Mouse (Mus musculus) urinary bladder, adult 2 months (tissue): ENCODE measurements around the gene Mmp24. TPM values are rescaled to one million over a fixed set of nuclear protein-coding genes. Genes with fewer than 3 reads are reported as not detected.
"Not testable (repeated sequence)": the region's sequence is repeated elsewhere in the genome, so short reads cannot be mapped to it uniquely, and the experiment has no call there.

Source experiments
- DNase-seq: peaks from one replicate; pipeline ENCODE4 v3.0.0; 2022; ENCODE audit warnings: low spot score
- polyA plus RNA-seq: library from polyadenylated mRNA; depleted of rRNA; stranded (reverse); fragments of >200 nt; gene quantifications from 2 replicates; pipeline ENCODE4 v1.2.3, GENCODE M21; 2012; rRNA removed

Gene Mmp24
- polyA plus RNA-seq, result 0.04 and 0.09 TPM in 2 replicates

DNA sequence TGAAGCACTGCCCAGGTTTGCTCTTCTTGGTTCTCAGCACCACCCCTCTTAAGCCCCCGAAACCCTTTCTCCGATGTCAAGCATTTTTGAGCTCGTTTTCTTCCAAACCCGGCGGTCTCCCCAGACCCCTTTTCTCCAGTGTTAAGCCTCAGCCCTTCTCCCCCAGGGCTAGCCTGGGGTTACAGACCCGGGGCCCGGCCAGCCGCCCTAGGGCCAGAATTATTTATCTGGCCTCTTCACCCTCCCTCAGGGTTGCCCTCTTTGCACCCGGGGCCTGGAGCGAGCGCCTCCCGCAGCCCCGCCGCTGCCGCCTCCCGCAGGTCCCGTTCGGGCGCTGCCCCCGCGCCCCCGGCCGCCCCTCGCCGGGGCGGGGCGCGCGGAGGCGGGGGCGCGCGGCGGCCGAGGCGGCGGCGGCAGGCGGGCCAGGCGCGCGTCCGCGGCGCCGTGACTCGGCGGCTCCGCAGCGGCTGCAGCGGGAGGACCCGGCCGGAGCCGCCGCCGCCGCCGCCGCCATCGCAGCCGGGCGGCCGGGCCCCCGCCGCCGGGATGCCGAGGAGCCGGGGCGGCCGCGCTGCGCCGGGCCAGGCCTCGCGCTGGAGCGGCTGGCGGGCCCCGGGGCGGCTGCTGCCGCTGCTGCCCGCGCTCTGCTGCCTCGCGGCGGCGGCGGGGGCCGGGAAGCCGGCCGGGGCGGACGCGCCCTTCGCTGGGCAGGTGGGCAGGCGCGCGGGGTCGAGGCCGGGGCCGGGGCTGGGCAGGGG is at the start of gene Mmp24:
Gene Mmp24, plus strand, starts transcription at position 416 of the 758 bp plus-strand sequence.
- no peak for DNase-seq

DNA sequence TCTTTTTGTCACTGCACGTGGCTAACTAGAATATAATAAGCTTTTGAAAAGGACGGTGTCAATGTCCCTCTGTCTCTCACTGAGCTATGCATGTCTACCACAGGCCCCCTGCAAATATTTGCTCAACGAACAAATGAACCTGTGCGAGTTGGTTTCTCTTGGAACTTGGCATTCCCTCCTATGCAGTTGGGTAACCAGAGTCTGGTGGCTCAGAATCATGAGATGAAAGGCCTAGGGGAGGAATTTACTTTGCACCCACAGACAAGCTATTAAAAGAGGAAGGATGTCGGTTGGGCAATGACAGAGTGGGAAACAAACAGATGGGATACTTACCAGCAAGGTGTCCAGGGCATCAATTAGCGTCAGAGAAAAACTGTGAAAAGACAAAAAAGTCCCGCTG is 48.8 kb upstream of the Mmp24 start:
- no peak for DNase-seq

DNA sequence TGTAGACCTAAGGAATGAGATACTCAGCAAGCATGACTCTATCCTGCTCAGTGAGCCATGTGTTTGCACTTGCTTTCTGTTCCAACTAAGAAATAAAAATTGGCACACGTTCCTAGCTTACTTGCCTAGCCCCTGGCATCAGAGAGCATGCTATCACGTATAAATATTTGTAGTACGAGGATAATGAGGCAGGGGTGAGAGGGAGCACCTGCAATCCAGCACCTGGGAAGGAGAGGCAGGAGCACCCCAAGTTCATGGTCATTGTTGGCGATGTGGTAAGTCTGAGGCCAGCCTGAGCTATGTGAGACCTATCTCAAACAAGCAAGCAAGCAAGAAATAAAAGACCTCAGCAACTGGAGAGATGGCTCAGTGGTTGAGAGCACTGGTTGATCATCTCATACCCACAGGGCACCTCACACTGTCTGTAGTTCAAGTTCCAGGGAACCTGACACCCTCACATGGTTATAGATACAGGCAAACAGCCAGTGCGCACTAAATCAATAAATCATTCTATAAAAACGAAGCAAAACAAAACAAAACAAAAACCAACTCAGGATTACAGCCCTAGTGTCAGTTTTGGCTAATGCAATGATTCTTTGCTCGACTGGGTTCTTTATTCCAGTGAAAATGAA is 47.3 kb upstream of the Mmp24 start:
- DNase-seq, result no peak

DNA sequence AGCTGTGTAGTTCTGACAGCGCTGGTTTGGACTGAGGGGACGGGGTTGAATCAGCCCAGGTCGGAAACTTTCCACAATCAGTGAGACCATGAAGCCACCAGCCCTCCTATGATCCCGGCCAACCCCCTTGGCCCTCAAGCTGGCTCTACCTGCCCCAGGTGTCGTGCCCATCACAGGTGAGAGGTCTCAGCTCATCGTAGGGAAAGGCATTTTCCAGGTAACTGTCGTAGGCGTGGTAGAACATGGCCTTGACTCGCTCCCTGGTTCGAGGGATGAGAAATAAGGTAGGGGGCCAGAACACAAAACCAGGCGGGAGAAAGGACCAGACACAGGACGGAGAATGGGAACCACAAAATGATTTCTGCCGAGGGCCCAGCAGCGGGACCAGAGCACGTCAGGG is 46.4 kb upstream of the Mmp24 start:
- no peak for DNase-seq

- peak; percentile 71 for DNase-seq
Observed at GRCm38 (mm10) chr2:155729158-155729645, 45.9 kb upstream of the Mmp24 start, which contains the start of gene Edem2. Edem2 (minus strand) TSS chr2:155729475.

GRCm38 (mm10) chr2:155735080-155735479 is 40.1 kb upstream of the Mmp24 start:
- DNase-seq, result no peak

DNA sequence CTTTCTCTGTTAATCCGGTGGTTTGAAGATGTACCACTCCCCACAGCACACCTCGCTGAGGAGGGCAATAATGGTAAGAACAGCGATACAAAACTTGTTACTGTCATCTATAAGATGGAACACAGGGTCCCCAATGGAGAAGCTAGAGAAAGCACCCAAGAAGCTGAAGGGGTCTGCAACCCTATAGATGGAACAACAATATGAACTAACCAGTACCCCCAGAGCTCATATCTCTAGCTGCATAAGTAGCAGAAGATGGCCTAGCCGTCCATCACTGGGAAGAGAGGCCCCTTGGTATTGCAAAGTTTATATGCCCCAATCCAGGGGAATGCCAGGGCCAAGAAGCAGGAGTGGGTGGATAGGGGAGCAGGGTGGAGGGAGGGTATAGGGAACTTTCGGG is 39.4 kb upstream of the Mmp24 start, which contains the start of gene Gm17581:
Gene Gm17581, minus strand, starts transcription at position 101 of the 400 bp plus-strand sequence.
- not testable (repeated sequence) for DNase-seq

DNA sequence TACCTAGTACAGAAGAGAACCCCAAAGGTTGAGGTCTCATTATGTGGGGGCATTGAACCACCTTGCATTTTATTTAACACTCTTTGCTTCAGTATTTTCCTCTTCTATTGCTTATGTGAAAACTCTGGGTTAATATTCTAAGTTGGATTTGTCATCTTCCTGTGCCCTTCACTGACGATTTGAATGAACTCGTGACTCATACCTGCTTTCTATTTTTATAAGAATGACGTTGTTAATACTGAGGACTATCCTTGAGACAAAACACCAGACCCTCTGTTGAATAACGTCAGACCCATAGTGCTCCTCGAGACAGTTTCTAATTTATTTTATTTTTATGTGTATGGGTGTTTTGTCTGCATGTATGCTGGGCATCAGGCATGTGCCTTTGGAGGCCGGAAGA is 38.2 kb upstream of the Mmp24 start:
- no peak for DNase-seq

DNA sequence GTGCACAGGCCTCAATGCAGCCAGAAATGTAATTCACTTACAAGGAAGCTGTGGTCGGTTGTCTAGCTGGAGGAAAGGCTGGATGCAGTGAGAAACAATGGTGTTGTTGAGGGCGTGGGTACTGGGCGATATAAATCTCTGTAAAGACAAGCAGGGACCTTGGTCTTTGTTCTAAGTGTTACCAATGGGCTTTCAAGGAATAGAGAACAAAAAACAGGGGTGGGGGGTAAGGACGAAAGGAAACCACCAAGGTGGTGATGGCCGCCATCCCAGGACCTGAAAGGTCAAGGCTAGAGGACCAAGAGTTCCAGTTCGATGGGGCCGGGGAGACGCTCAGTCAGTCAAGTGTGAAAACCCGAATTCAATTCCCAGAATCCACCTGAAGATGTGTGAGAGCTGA is 37.3 kb upstream of the Mmp24 start:
- DNase-seq, result no peak

DNA sequence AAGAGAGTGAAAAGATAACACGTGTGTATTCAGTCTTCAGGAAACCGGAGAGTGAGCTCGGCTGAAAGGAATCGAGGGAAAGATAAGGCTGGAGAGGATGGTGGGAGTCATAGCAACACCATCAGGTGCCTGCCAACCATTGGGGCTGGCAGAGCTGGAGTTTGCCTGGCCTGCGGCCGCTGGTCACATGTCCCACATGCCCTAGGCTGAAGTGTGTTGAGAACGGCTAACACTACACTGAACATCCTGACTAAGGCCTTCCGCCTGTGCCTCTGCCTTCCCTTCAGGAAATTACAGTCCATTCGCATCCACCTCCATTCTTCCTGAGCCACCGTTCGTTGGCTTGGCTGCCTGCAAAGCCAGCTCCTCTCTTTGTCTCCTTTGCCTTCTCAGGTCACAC is 32.9 kb upstream of the Mmp24 start:
- no peak for DNase-seq

GRCm38 (mm10) chr2:155742931-155743337 is 32.2 kb upstream of the Mmp24 start:
- DNase-seq, result no peak

GRCm38 (mm10) chr2:155743351-155743750 is 31.8 kb upstream of the Mmp24 start:
- no peak for DNase-seq

DNA sequence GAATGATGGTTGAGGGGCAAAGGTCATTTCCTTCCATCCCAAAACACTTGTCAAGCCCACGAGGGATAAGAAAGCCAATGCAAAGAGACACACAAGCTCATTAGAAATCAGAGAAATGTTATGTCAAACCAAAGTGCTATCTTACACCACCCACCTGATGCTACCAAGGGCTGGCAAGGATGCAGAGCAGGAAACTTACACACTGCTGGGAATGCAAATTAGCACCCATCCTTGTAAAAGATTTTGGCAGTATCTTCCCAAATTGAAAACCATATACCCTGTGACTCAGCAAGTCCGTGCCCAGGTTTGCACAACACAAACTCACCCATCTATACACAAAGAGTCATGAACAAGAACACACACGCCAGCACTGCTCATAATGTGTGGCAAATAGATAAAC is 29.7 kb upstream of the Mmp24 start:
- no peak for DNase-seq

DNA sequence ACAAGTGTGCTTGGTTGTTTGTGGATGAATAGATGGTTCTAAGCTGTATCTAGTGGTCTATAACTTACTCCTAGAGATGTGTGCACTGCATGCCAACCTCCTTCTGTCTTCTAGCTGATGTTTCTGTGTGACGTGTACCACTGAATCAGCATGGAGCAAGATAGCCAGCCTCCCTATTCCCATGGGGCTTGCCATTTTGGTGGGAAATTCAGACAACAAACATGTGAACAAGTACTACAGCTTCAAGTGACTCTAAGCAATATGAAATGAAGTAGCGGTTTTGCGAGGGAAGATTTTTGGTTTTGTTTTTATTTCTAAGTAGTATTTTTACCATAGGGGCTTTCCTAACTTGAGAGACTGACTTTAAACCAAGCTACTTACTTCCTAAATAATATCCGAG is 25.7 kb upstream of the Mmp24 start:
- DNase-seq, result no peak

DNA sequence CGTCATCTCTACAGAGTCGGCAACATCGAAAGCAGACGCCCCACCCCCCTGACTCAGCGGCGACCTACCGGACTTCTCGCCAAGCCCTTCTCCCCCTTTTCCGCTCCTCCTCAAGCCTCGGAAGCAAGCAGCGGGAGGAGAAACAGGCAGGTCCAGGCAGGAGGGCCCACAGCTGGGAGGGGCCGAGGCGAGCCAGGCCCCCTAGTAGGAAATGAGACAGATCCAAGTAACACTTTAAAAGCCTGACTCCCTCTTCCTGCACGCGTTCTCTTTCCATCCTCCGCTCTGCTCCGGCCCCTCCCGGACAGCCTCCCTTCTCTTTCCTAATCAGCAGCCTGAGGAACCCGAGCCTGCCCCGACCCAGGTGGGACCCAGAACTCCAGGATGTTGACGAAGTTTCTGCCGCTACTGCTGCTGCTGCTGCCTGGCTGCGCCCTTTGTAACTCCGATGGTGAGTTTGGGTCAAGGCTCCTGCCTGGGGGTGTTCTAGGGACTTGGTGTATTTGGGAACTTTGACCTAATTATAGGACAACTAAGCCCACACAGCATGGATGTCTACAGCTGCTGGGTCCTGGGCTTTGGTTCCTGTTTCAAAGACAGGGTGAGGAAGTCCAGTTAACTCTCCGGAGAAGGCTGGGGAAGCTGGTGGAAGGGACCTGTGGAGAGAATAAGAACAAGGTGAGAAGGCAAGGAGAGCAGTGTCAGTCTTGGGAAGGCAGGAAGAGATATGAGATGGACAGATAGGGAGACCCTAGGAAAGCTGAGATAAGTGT is 23.9 kb upstream of the Mmp24 start, which contains the start of gene Procr:
Gene Procr, plus strand, starts transcription at position 104 of the 773 bp plus-strand sequence.
- no peak for DNase-seq

DNA sequence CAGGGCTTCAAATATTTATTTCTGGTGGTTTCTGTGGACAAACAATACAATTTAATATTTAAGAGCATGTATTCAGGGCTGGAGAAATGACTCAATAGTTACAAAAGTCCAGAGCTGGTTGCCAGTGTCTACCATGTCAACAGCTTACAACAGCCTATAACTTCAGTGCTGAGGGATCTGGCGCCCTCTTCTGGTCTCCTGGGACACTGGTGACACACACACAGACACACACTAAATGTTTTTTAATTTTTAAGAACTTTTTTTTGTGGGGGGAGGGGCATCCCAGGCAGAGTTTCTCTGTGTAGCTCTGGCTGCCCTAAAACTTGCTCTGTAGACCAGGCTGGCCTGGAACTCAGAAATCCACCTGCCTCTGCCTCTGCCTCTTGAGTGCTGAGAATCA is 19.4 kb upstream of the Mmp24 start:
- no peak for DNase-seq

GRCm38 (mm10) chr2:155756855-155757566 is 18.1 kb upstream of the Mmp24 start:
- DNase-seq, result no peak

- DNase-seq, result no peak
Observed at GRCm38 (mm10) chr2:155764679-155765418, 10.3 kb upstream of the Mmp24 start.

DNA sequence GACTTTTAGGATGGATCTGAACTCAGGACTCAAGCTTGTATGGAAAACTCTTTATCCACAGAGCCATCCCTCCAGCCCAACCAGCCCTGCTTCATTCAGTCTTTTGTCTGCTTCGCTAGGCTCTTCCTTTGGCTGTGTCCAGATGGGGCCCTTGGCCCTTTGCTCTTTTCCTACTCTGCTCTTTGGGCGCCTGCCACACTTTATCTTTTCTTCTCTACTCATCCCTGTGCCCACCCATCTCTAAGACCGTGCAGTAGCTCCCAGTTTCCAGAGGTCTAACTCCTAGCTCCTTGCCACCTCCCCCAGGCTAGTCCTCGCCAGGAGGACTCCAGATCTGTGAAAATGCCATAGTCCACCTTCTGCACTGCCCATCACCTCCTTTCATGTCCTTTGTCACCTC is 1.5 kb upstream of the Mmp24 start:
- no peak for DNase-seq

GRCm38 (mm10) chr2:155774261-155774926 is 748 bp upstream of the Mmp24 start:
- DNase-seq, result no peak
